Mouse (Mus musculus): ENCODE results near the gene Prpsap1.

GRCm38 (mm10) chr11:116443935-116444334 lies 50.1 kb downstream of the Prpsap1 start:
- no peak for TF ChIP-seq CTCF (IDR thresholded peaks at IDR 0.05; ENCODE audit: low read depth)
- TF ChIP-seq EP300 (IDR thresholded peaks at IDR 0.05; ENCODE audit: low read depth): no peak
